Mouse (Mus musculus) limb, embryonic 14.5 days (tissue): ENCODE measurements at regions not wholly inside any gene's neighbourhood (a gene's known extent, or its start where the extent isn't known, plus 50 kb on each side); places are given as distances from the start of the nearest gene placed in this dataset.

Source experiments
- ATAC-seq: fragments of 200-750 bp; cut with Nextera tagmentation; 2 replicates; pipeline ENCODE4 v1.8.0; 2017; ENCODE audit warnings: low read depth, moderate number of reproducible peaks, moderate TSS enrichment; ENCODE audit not compliant: low FRiP score
- DNase-seq: peaks from one replicate; pipeline ENCODE4 v3.0.0-alpha.2; 2015; ENCODE audit warnings: low spot score
- H3K27ac ChIP-seq: fragments of 300-500 bp; sonication (generic); replicated peaks from 2 replicates; pipeline ENCODE4 v1.5.1; 2014; ENCODE audit warnings: low read depth, mild to moderate bottlenecking, low read length, moderate library complexity, mixed read lengths
- H3K27me3 ChIP-seq: fragments of 300-500 bp; sonication (generic); 2 replicates; pipeline ENCODE4 v1.6.1; 2014; ENCODE audit warnings: low read length, mixed read lengths; ENCODE audit not compliant: control insufficient read depth, insufficient read depth
- H3K36me3 ChIP-seq: fragments of 300-500 bp; sonication (generic); 2 replicates; pipeline ENCODE4 v1.6.1; 2014; ENCODE audit warnings: mild to moderate bottlenecking, low read length, moderate library complexity, mixed read lengths; ENCODE audit not compliant: control insufficient read depth, insufficient read depth
- H3K4me1 ChIP-seq: fragments of 300-500 bp; sonication (generic); 2 replicates; pipeline ENCODE4 v1.6.1; 2014; ENCODE audit warnings: antibody characterized with exemption, low read length, mixed read lengths; ENCODE audit not compliant: control insufficient read depth, insufficient read depth
- H3K4me2 ChIP-seq: fragments of 300-500 bp; sonication (generic); replicated peaks from 2 replicates; pipeline ENCODE4 v1.6.1; 2014; ENCODE audit warnings: low read depth, mild to moderate bottlenecking, low read length, moderate library complexity; ENCODE audit not compliant: severe bottlenecking
- H3K4me3 ChIP-seq: fragments of 300-500 bp; sonication (generic); replicated peaks from 2 replicates; pipeline ENCODE4 v1.5.1; 2014; ENCODE audit warnings: low read length
- H3K9ac ChIP-seq: fragments of 300-500 bp; sonication (generic); 2 replicates; pipeline ENCODE4 v1.6.1; 2014; ENCODE audit warnings: mild to moderate bottlenecking, low read depth, low read length, moderate library complexity; ENCODE audit not compliant: severe bottlenecking
- H3K9me3 ChIP-seq: fragments of 300-500 bp; sonication (generic); 2 replicates; pipeline ENCODE4 v1.6.1; 2016; ENCODE audit warnings: low read length; ENCODE audit not compliant: control insufficient read depth
- POLR2A ChIP-seq: fragments of 200-500 bp; IDR thresholded peaks from 2 replicates; pipeline ENCODE4 v1.8.0; 2012; ENCODE audit warnings: inconsistent platforms, mild to moderate bottlenecking, moderate library complexity, borderline replicate concordance; ENCODE audit not compliant: insufficient read depth, insufficient read length; ENCODE audit errors: extremely low read depth
- WGBS: fragments of 180-500 bp; shearing (Covaris S2); extraction: QIAGEN DNeasy Blood & Tissue Kit; methylation state at CpG from one replicate; pipeline ENCODE4 v1.1.7; 2014; 5-methylcytosine and 5-hydroxymethylcytosine counted together

GRCm38 (mm10) chr8:86280093-86280721 is 300.3 kb downstream of the Abcc12 start:
- H3K9ac ChIP-seq, result no peak overlapping the region
- H3K27me3 ChIP-seq, result no peaks in the 10 kb centered on the region
- TF ChIP-seq POLR2A, result no peak
- H3K4me3 ChIP-seq, result no peak overlapping the region
- H3K9me3 ChIP-seq, result no peaks in the 10 kb centered on the region
- H3K36me3 ChIP-seq, result no peaks in the 10 kb centered on the region
- no peak for DNase-seq
- no peak overlapping the region for H3K27ac ChIP-seq
- 68% methylated on average over 18 of the region's 18 CpGs for WGBS
- ATAC-seq, result no peak
- H3K4me2 ChIP-seq, result no peak overlapping the region
- no peaks in the 10 kb centered on the region for H3K4me1 ChIP-seq

GRCm38 (mm10) chr8:86275699-86276098 is 304.8 kb downstream of the Abcc12 start:
- Histone ChIP-seq H3K4me2 (no peak overlapping the region), H3K36me3 (no peaks in the 10 kb centered on the region), H3K27ac (no peak overlapping the region), H3K4me1 (0 out of 2 replicates have a peak, but pooled peaks cover 2% of the 10 kb centered on the region), H3K9ac (no peak overlapping the region), H3K9me3 (no peaks in the 10 kb centered on the region), H3K4me3 (no peak overlapping the region), H3K27me3 (no peaks in the 10 kb centered on the region)
- no peak for ATAC-seq
- DNase-seq, result no peak
- TF ChIP-seq POLR2A, result no peak
- WGBS, result 80% methylated on average over 4 of the region's 4 CpGs

GRCm38 (mm10) chr8:86273811-86274210 is 306.7 kb downstream of the Abcc12 start:
- ATAC-seq (peak; percentile 86; the same call in 1 of the 2 replicates), DNase-seq (peak; percentile 81)
- no peak overlapping the region for H3K9ac ChIP-seq
- no peaks in the 10 kb centered on the region for H3K27me3 ChIP-seq
- WGBS, result 16% methylated on average over 3 of the region's 3 CpGs
- no peaks in the 10 kb centered on the region for H3K9me3 ChIP-seq
- 0 out of 2 replicates have a peak overlapping the region, but pooled peaks have one; percentile 19 for H3K27ac ChIP-seq
- no peak overlapping the region for H3K4me3 ChIP-seq
- no peak for TF ChIP-seq POLR2A
- no peak overlapping the region for H3K4me2 ChIP-seq
- H3K4me1 ChIP-seq, result 0 out of 2 replicates have a peak, but pooled peaks cover 2% of the 10 kb centered on the region
- no peaks in the 10 kb centered on the region for H3K36me3 ChIP-seq

GRCm38 (mm10) chr8:86272626-86273025 is 307.9 kb downstream of the Abcc12 start:
- no peak overlapping the region for H3K27ac ChIP-seq
- WGBS, result 25% methylated on average over 1 of the region's 1 CpGs
- H3K4me1 ChIP-seq, result 0 out of 2 replicates have a peak, but pooled peaks cover 2% of the 10 kb centered on the region
- no peak overlapping the region for H3K4me2 ChIP-seq
- H3K36me3 ChIP-seq, result no peaks in the 10 kb centered on the region
- DNase-seq, result no peak
- no peak for TF ChIP-seq POLR2A
- H3K9me3 ChIP-seq, result no peaks in the 10 kb centered on the region
- no peaks in the 10 kb centered on the region for H3K27me3 ChIP-seq
- H3K9ac ChIP-seq, result no peak overlapping the region
- H3K4me3 ChIP-seq, result no peak overlapping the region
- no peak for ATAC-seq

GRCm38 (mm10) chr8:86271477-86271876 is 309.0 kb downstream of the Abcc12 start:
- Histone ChIP-seq H3K36me3 (no peaks in the 10 kb centered on the region), H3K4me3 (no peak overlapping the region), H3K27ac (no peak overlapping the region), H3K4me1 (0 out of 2 replicates have a peak, but pooled peaks cover 2% of the 10 kb centered on the region), H3K9me3 (no peaks in the 10 kb centered on the region), H3K27me3 (no peaks in the 10 kb centered on the region), H3K4me2 (no peak overlapping the region), H3K9ac (no peak overlapping the region)
- ATAC-seq, result no peak
- no peak for DNase-seq
- 84% methylated on average over 6 of the region's 6 CpGs for WGBS
- no peak for TF ChIP-seq POLR2A
